Mouse (Mus musculus): Measurements from ENCODE around the gene Chpf. TPM values are rescaled to one million over a fixed set of nuclear protein-coding genes. Genes with fewer than 3 reads are reported as not detected.

Gene Chpf
- polyA plus RNA-seq, 1 experiment from 2014 or later: 17.8 TPM

Other genes with a start within 250 kb of the Chpf start
- not detected in 2 replicates for gene A630095N17Rik, start 247.2 kb downstream of the Chpf start, polyA plus RNA-seq (2014; fragmentation: Nextera tagmentation; extraction: Ambion mirVana)
- 17.8 and 21.4 TPM in 2 replicates for gene Dnajb2, start 242.9 kb downstream of the Chpf start, polyA plus RNA-seq (2014; fragmentation: Nextera tagmentation; extraction: Ambion mirVana)
- 3.5 and 6.0 TPM in 2 replicates for gene Ptprn, start 214.8 kb downstream of the Chpf start, polyA plus RNA-seq (2014; fragmentation: Nextera tagmentation; extraction: Ambion mirVana)
- gene Resp18, start 200.9 kb downstream of the Chpf start, polyA plus RNA-seq (2014; fragmentation: Nextera tagmentation; extraction: Ambion mirVana): 32.3 and 35.7 TPM in 2 replicates
- 154 and 165 TPM in 2 replicates for gene Dnpep, start 161.3 kb downstream of the Chpf start, polyA plus RNA-seq (2014; fragmentation: Nextera tagmentation; extraction: Ambion mirVana)
- gene Des, start 119.0 kb downstream of the Chpf start, polyA plus RNA-seq (2014; fragmentation: Nextera tagmentation; extraction: Ambion mirVana): 2.1 and 2.4 TPM in 2 replicates
- gene Speg, start 104.0 kb downstream of the Chpf start, polyA plus RNA-seq (2014; fragmentation: Nextera tagmentation; extraction: Ambion mirVana): 11.1 and 12.7 TPM in 2 replicates
- gene Gmppa, start 43.4 kb downstream of the Chpf start, polyA plus RNA-seq (2014; fragmentation: Nextera tagmentation; extraction: Ambion mirVana): 53.8 and 56.3 TPM in 2 replicates
- gene Asic4, start 28.9 kb downstream of the Chpf start, polyA plus RNA-seq (2014; fragmentation: Nextera tagmentation; extraction: Ambion mirVana): 1.9 and 4.4 TPM in 2 replicates
- 11.1 and 11.6 TPM in 2 replicates for gene Tmem198, start 225 bp upstream of the Chpf start, polyA plus RNA-seq (2014; fragmentation: Nextera tagmentation; extraction: Ambion mirVana)
- gene Obsl1, start 27.1 kb upstream of the Chpf start, polyA plus RNA-seq (2014; fragmentation: Nextera tagmentation; extraction: Ambion mirVana): 34.0 and 34.4 TPM in 2 replicates
- 1.3 and 2.0 TPM in 2 replicates for gene Inha, start 27.8 kb upstream of the Chpf start, polyA plus RNA-seq (2014; fragmentation: Nextera tagmentation; extraction: Ambion mirVana)
- gene Stk11ip, start 42.2 kb upstream of the Chpf start, polyA plus RNA-seq (2014; fragmentation: Nextera tagmentation; extraction: Ambion mirVana): 11.8 and 13.4 TPM in 2 replicates
- gene Slc4a3, start 67.0 kb upstream of the Chpf start, polyA plus RNA-seq (2014; fragmentation: Nextera tagmentation; extraction: Ambion mirVana): 8.0 and 9.2 TPM in 2 replicates